In the genomic region with DNA sequence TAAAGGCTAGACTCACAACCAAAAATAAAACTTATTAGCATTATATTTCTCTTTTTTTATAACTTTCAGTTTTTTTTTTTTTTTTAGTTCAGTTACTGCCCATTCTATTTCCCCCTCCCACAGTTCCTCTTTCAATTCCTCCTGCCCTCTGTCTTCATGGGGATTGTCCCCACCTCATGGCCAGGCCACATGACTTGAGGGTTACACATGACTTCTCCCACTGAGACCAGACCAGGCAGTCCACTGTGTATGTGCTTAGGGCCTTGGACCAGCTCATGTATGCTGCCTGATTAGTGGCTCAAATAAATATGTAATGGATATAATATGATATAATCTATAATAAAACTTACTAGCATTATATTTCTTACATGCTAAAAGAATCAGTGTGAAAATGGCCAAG, we compare ENCODE assay signal across 27 mouse cellular contexts.
"Had no signal": no experiment of that assay in that cellular context is flagged by ENCODE, and none has a peak within 500 bp of the region (broad histone marks: within the 10 kb centered on the region; RNA-seq: fewer than 3 reads in every experiment).

No protein-coding gene starts in this region.

- H3K27ac ChIP-seq: embryonic facial prominence, embryonic 10.5 days; embryonic facial prominence, embryonic 12.5 days; embryonic facial prominence, embryonic 13.5 days; embryonic facial prominence, embryonic 15.5 days; forebrain, embryonic 10.5 days; forebrain, embryonic 12.5 days; forebrain, embryonic 13.5 days; forebrain, embryonic 15.5 days; gastrocnemius, adult 2 months; heart, adult 2 months had no signal

- H3K36me3 ChIP-seq: embryonic facial prominence, embryonic 10.5 days; embryonic facial prominence, embryonic 12.5 days; embryonic facial prominence, embryonic 13.5 days; embryonic facial prominence, embryonic 15.5 days; forebrain, embryonic 10.5 days; forebrain, embryonic 12.5 days; forebrain, embryonic 15.5 days had no signal

- ATAC-seq: forebrain, embryonic 13.5 days; forebrain, embryonic 14.5 days; forebrain, embryonic 15.5 days; forebrain, embryonic 16.5 days; forebrain, postnatal 0 days had no signal

- DNase-seq: cerebellum, adult 9-10 months; cerebellum, adult 9-11 months; cerebellum, postnatal 10 days; cerebellum, postnatal 14 days; cerebellum, postnatal 25 days; cerebellum, postnatal 36 days; embryo, embryonic 11 days; forebrain, postnatal 0 days; gastrocnemius, adult 2 months; gastrocnemius, postnatal 10 days; gastrocnemius, postnatal 14 days; gastrocnemius, postnatal 25 days; gastrocnemius, postnatal 36 days; heart, adult 11 months; heart, adult 18-20 months; heart, adult 2 months had no signal

- H3K4me3 ChIP-seq: embryonic facial prominence, embryonic 10.5 days; embryonic facial prominence, embryonic 12.5 days; embryonic facial prominence, embryonic 13.5 days; embryonic facial prominence, embryonic 15.5 days; erythroblast, embryonic 14.5 days; forebrain, embryonic 10.5 days; forebrain, embryonic 12.5 days; forebrain, embryonic 13.5 days; forebrain, embryonic 15.5 days; gastrocnemius, adult 2 months; heart, adult 2 months had no signal

- H3K4me2 ChIP-seq: embryonic facial prominence, embryonic 12.5 days; embryonic facial prominence, embryonic 13.5 days; embryonic facial prominence, embryonic 15.5 days; forebrain, embryonic 12.5 days; forebrain, embryonic 13.5 days; forebrain, embryonic 15.5 days had no signal

- H3K4me1 ChIP-seq: embryonic facial prominence, embryonic 10.5 days; embryonic facial prominence, embryonic 12.5 days; embryonic facial prominence, embryonic 13.5 days; embryonic facial prominence, embryonic 15.5 days; forebrain, embryonic 10.5 days; forebrain, embryonic 12.5 days; forebrain, embryonic 13.5 days; forebrain, embryonic 15.5 days had no signal

- H3K9ac ChIP-seq: embryonic facial prominence, embryonic 12.5 days; embryonic facial prominence, embryonic 13.5 days; embryonic facial prominence, embryonic 15.5 days; forebrain, embryonic 12.5 days; forebrain, embryonic 13.5 days; forebrain, embryonic 15.5 days; forebrain, postnatal 0 days had no signal

- H3K27me3 ChIP-seq: embryonic facial prominence, embryonic 12.5 days; embryonic facial prominence, embryonic 13.5 days; embryonic facial prominence, embryonic 15.5 days; forebrain, embryonic 12.5 days; forebrain, embryonic 13.5 days; forebrain, embryonic 15.5 days had no signal

- H3K9me3 ChIP-seq: embryonic facial prominence, embryonic 10.5 days; embryonic facial prominence, embryonic 12.5 days; embryonic facial prominence, embryonic 13.5 days; embryonic facial prominence, embryonic 15.5 days; forebrain, embryonic 10.5 days; forebrain, embryonic 12.5 days; forebrain, embryonic 13.5 days had no signal
